ENCODE assay signal across 8 mouse cellular contexts in genomic region chr1:64691121-64691551, GRCm38 (mm10). TPM values are rescaled to one million over a fixed set of nuclear protein-coding genes. Genes with fewer than 3 reads are reported as not detected.
DNase-seq lines count a peak whose midpoint lies in the region; ATAC-seq and TF ChIP-seq lines count a peak whose summit lies in the region.

No protein-coding gene starts in this region.

- ATAC-seq in forebrain, embryonic 12.5 days (ENCODE audit: low FRiP score): no peak; the same call in 1 of the 2 replicates
- peak; percentile 21 for ATAC-seq in heart, embryonic 16.5 days (replicated peaks; ENCODE audit: extremely low read depth, insufficient read depth, low FRiP score)
- ATAC-seq in monocyte, adult 5-6 weeks (replicated peaks; ENCODE audit: insufficient number of reproducible peaks, low FRiP score, low TSS enrichment, poor library complexity, severe bottlenecking): no peak

- DNase-seq in R1 (ENCODE audit: low read depth, low spot score): peak; percentile 39
- peak; percentile 61 for DNase-seq in kidney, postnatal 14 days
- peak; percentile 58 for DNase-seq in lung, postnatal 10 days
- peak; percentile 49 to 82 for DNase-seq in spleen, postnatal 4 days (ENCODE audit: low spot score in 2 of 2)

- peak overlapping the region; percentile 74 for H3K4me2 ChIP-seq in forebrain, embryonic 12.5 days
- H3K4me2 ChIP-seq in heart, embryonic 16.5 days (ENCODE audit: low read depth, low read length): peak overlapping the region; percentile 85

- H3K9me3 ChIP-seq in E14TG2a.4 (ENCODE audit: low read length): no peaks in the 10 kb centered on the region
- H3K9me3 ChIP-seq in forebrain, embryonic 12.5 days: no peaks in the 10 kb centered on the region
- no peaks in the 10 kb centered on the region for H3K9me3 ChIP-seq in heart, embryonic 16.5 days (replicated peaks; ENCODE audit: control insufficient read depth, low read length)

- WGBS in forebrain, embryonic 12.5 days: under 1% methylated on average over 39 of the region's 55 CpGs
- 0% methylated on average over 55 of the region's 55 CpGs for WGBS in heart, embryonic 16.5 days

- H3K4me3 ChIP-seq in E14TG2a.4 (replicated peaks; ENCODE audit: low read length): peak overlapping the region; percentile 93
- peak overlapping the region; percentile 73 for H3K4me3 ChIP-seq in forebrain, embryonic 12.5 days (replicated peaks)
- H3K4me3 ChIP-seq in heart, embryonic 16.5 days (ENCODE audit: low read length): peak overlapping the region; percentile 91

- peak overlapping the region; percentile 65 for H3K27ac ChIP-seq in forebrain, embryonic 12.5 days
- peak overlapping the region; percentile 86 for H3K27ac ChIP-seq in heart, embryonic 16.5 days (ENCODE audit: low read length)

- H3K27me3 ChIP-seq in E14TG2a.4 (ENCODE audit: insufficient read depth, low read length): no peaks in the 10 kb centered on the region
- H3K27me3 ChIP-seq in forebrain, embryonic 12.5 days: no peaks in the 10 kb centered on the region
- no peaks in the 10 kb centered on the region for H3K27me3 ChIP-seq in heart, embryonic 16.5 days (ENCODE audit: control insufficient read depth, insufficient read depth, low read length)

- H3K4me1 ChIP-seq in E14TG2a.4 (replicated peaks; ENCODE audit: low read depth, low read length): peaks cover 32% of the 10 kb centered on the region
- H3K4me1 ChIP-seq in forebrain, embryonic 12.5 days: peaks cover 24% of the 10 kb centered on the region
- peaks cover 16% of the 10 kb centered on the region for H3K4me1 ChIP-seq in heart, embryonic 16.5 days (ENCODE audit: control insufficient read depth, insufficient read depth, low read length)

- H3K9ac ChIP-seq in forebrain, embryonic 12.5 days: peak overlapping the region; percentile 87
- peak overlapping the region; percentile 91 for H3K9ac ChIP-seq in heart, embryonic 16.5 days (ENCODE audit: low read length)

- TF ChIP-seq CTCF in E14TG2a.4 (conservative IDR thresholded peaks at IDR 0.05; ENCODE audit: low read length): no peak

- peaks cover 9% of the 10 kb centered on the region; the same call in 1 of the 2 replicates for H3K36me3 ChIP-seq in E14TG2a.4 (ENCODE audit: insufficient read depth, low read length)
- no peaks in the 10 kb centered on the region for H3K36me3 ChIP-seq in forebrain, embryonic 12.5 days (replicated peaks)
- no peaks in the 10 kb centered on the region for H3K36me3 ChIP-seq in heart, embryonic 16.5 days (ENCODE audit: control insufficient read depth, insufficient read depth)

RNA-seq across cellular contexts. Expression of gene Ccnyl1, which starts 0.9 kb away (rescaled TPM):
- polyA plus RNA-seq in forebrain, embryonic 12.5 days (2016; fragmentation: Nextera tagmentation; extraction: Ambion mirVana): 5.9 and 6.2 TPM in 2 replicates
- polyA plus RNA-seq in heart, embryonic 16.5 days (2015; fragmentation: Nextera tagmentation; extraction: Ambion mirVana): 3.2 and 3.9 TPM in 2 replicates
- total RNA-seq in monocyte, adult 5-6 weeks (2017): 4.4 to 7.2 TPM (median 4.7 TPM) in 3 replicates

RNA-seq across cellular contexts. Expression of gene Fzd5, which starts 46.4 kb away (rescaled TPM):
- 1.0 and 1.5 TPM in 2 replicates for polyA plus RNA-seq in forebrain, embryonic 12.5 days (2016; fragmentation: Nextera tagmentation; extraction: Ambion mirVana)
- polyA plus RNA-seq in heart, embryonic 16.5 days (2015; fragmentation: Nextera tagmentation; extraction: Ambion mirVana): 1.8 and 1.9 TPM in 2 replicates
- 4.8 to 20.0 TPM (median 6.9 TPM) in 3 replicates for total RNA-seq in monocyte, adult 5-6 weeks (2017)
